Mouse (Mus musculus) midbrain, embryonic 12.5 days (tissue): Measurements from ENCODE around the gene Mfsd7a. TPM values are rescaled to one million over a fixed set of nuclear protein-coding genes. Genes with fewer than 3 reads are reported as not detected.
A peak's percentile ranks its signal among the peaks of the same experiment; 100 is the strongest.

ENCODE experiments used
- ATAC-seq: fragments of 200-750 bp; cut with Nextera tagmentation; 2 replicates; pipeline ENCODE4 v1.8.0; 2017; ENCODE audit warnings: low read depth, moderate TSS enrichment, moderate library complexity; ENCODE audit not compliant: low FRiP score
- H3K27ac ChIP-seq: fragments of 300-500 bp; sonication (generic); replicated peaks from 2 replicates; pipeline ENCODE4 v1.5.1; 2016; ENCODE audit warnings: mild to moderate bottlenecking
- H3K27me3 ChIP-seq: fragments of 300-500 bp; sonication (generic); 2 replicates; pipeline ENCODE4 v1.6.1; 2016; ENCODE audit warnings: mild to moderate bottlenecking
- H3K36me3 ChIP-seq: fragments of 300-500 bp; sonication (generic); 2 replicates; pipeline ENCODE4 v1.6.1; 2016
- H3K4me1 ChIP-seq: fragments of 300-500 bp; sonication (generic); 2 replicates; pipeline ENCODE4 v1.6.1; 2016
- H3K4me2 ChIP-seq: fragments of 300-500 bp; sonication (generic); replicated peaks from 2 replicates; pipeline ENCODE4 v1.6.1; 2016; ENCODE audit warnings: mild to moderate bottlenecking, moderate library complexity
- H3K4me3 ChIP-seq: fragments of 300-500 bp; sonication (generic); 2 replicates; pipeline ENCODE4 v1.5.1; 2016; ENCODE audit warnings: mild to moderate bottlenecking
- H3K9ac ChIP-seq: fragments of 300-500 bp; sonication (generic); replicated peaks from 2 replicates; pipeline ENCODE4 v1.6.1; 2016; ENCODE audit warnings: mild to moderate bottlenecking, moderate library complexity
- H3K9me3 ChIP-seq: fragments of 300-500 bp; sonication (generic); 2 replicates; pipeline ENCODE4 v1.6.1; 2016; ENCODE audit warnings: mild to moderate bottlenecking
- WGBS: fragments of 180-500 bp; shearing (Covaris S2); methylation state at CpG from one replicate; pipeline ENCODE4 v1.1.7; 2016; 5-methylcytosine and 5-hydroxymethylcytosine counted together
- polyA plus RNA-seq: library from polyadenylated mRNA; unstranded; fragments of >200 nt; fragmentation: Nextera tagmentation; extraction: Ambion mirVana; gene quantifications from 2 replicates; pipeline ENCODE4 v1.2.1, GENCODE M21; 2016

Gene Mfsd7a
- polyA plus RNA-seq, 1 experiment from 2014 or later: 0.20 TPM

DNA sequence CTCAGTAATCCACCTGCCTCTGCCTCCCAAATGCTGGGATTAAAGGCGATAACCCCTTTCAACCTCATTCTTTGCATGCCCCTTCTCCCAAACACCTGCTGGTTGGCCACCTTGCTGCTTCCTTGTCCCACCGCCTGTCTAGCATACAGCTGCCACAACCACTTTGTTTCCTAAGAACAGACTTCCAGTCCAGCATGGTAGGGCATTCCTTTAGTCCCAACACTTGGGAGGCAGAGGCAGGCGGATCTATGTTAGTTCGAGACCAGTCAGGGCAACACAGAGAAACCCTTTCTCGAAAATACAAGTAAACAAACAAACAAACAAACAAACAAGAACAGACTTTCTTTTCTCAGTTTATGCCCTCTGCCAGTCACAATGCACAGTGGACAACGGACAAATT is 11.8 kb upstream of the Mfsd7a start:
- Histone ChIP-seq H3K27ac (no peak overlapping the region), H3K9ac (peak overlapping the region; percentile 99; the same call in 1 of the 2 replicates), H3K4me1 (peaks cover 29% of the 10 kb centered on the region), H3K27me3 (peaks cover 23% of the 10 kb centered on the region), H3K36me3 (no peaks in the 10 kb centered on the region), H3K4me3 (peak overlapping the region; percentile 92), H3K4me2 (peak overlapping the region; percentile 92), H3K9me3 (no peaks in the 10 kb centered on the region)
- ATAC-seq: no peak
- 42% methylated on average over 6 of the region's 6 CpGs for WGBS

DNA sequence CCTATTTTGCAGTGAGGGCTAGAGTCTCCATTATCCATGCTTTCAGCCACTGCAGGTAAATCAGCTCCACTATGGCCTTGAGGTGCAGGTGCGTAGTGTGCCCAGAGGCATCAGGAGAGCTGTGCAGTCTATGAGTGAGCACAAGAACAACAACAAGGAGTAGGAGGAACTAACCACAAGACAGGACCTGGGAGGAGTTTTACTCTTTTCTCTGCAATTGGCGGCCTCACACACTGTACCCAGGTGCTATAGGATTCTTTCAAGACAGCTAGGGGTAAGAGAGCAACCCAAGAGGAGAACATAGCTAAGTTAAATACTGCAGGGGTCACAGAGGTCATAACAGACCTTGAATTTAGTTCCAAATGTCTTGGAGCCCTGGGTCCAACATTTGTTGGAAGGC is 10.0 kb upstream of the Mfsd7a start:
- 82% methylated on average over 2 of the region's 2 CpGs for whole genome bisulfite sequencing
- Histone ChIP-seq H3K9me3 (no peaks in the 10 kb centered on the region), H3K4me2 (no peak overlapping the region), H3K4me1 (peaks cover 21% of the 10 kb centered on the region), H3K27ac (no peak overlapping the region), H3K9ac (no peak overlapping the region), H3K4me3 (no peak overlapping the region), H3K36me3 (no peaks in the 10 kb centered on the region), H3K27me3 (peaks cover 23% of the 10 kb centered on the region)
- ATAC-seq: no peak

DNA sequence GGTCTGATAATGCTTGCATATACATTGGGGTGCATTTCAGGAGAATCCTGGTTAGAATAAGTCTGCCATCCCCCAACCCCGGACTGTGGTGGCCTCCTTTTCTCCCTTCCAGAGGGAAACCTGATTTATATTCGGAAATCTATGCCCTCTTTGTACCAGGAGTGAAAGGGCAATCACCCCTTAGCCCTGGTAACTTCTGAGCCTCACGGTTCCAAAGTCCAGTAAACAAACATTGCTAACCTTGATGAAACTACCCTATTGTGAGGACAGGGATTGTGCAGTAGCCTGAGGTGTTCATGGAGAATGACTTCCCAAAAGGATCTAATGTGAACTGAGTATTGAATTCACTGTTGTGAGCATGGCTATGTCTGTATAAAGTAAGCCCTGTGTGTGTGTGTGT is 5.4 kb upstream of the Mfsd7a start:
- ATAC-seq: no peak
- Histone ChIP-seq H3K27ac (no peak overlapping the region), H3K9me3 (no peaks in the 10 kb centered on the region), H3K4me1 (no peaks in the 10 kb centered on the region), H3K27me3 (peaks cover 25% of the 10 kb centered on the region), H3K9ac (no peak overlapping the region), H3K4me3 (no peak overlapping the region), H3K4me2 (no peak overlapping the region), H3K36me3 (no peaks in the 10 kb centered on the region)
- 41% methylated on average over 3 of the region's 3 CpGs for WGBS

DNA sequence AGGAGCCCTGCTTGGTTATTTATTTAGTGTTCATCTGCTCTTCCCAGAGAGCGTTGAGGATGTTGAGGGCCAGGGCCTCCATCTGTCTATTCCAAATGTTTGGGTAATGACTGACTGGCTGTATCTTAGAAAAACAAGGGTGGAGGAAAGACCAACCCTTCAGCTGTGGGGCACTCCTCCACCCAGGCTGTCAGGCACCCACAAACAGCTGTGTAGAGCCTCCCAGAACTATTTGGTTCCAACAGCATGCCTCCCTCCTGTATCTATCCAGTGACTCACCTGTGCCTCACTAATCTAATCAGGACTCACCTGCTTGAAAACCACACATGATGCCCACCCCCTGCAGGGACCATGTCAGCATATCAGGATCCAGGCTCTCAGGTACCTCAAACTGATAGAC is 3.7 kb upstream of the Mfsd7a start:
- H3K4me3 ChIP-seq: no peak overlapping the region
- H3K9me3 ChIP-seq: no peaks in the 10 kb centered on the region
- no peak overlapping the region for H3K27ac ChIP-seq
- no peak for ATAC-seq
- no peak overlapping the region for H3K9ac ChIP-seq
- WGBS: 94% methylated on average over 1 of the region's 1 CpGs
- H3K27me3 ChIP-seq: peaks cover 27% of the 10 kb centered on the region
- peaks cover 8% of the 10 kb centered on the region; the same call in 1 of the 2 replicates for H3K4me1 ChIP-seq
- no peak overlapping the region for H3K4me2 ChIP-seq
- H3K36me3 ChIP-seq: no peaks in the 10 kb centered on the region

DNA sequence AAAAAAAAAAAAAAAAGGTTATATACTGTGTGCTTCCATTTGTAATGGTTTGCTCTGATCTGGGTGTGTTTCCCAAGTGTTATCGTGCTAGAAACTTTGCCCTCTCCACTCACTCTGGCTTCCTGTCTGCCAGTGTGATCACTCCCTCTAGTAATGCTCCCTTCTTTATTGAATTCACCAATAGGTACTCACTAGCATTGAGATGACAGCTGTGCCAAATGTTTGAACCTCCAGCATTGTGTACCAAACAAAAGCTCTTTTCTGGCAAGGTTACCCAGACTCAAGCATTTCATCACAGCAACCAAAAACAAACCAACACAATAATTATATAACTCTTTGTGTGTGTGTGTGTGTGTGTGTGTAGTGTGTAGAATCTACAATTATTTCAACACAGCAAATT is 2.9 kb upstream of the Mfsd7a start:
- WGBS: 79% methylated on average over 1 of the region's 1 CpGs
- Histone ChIP-seq H3K27me3 (peaks cover 34% of the 10 kb centered on the region), H3K36me3 (no peaks in the 10 kb centered on the region)

DNA sequence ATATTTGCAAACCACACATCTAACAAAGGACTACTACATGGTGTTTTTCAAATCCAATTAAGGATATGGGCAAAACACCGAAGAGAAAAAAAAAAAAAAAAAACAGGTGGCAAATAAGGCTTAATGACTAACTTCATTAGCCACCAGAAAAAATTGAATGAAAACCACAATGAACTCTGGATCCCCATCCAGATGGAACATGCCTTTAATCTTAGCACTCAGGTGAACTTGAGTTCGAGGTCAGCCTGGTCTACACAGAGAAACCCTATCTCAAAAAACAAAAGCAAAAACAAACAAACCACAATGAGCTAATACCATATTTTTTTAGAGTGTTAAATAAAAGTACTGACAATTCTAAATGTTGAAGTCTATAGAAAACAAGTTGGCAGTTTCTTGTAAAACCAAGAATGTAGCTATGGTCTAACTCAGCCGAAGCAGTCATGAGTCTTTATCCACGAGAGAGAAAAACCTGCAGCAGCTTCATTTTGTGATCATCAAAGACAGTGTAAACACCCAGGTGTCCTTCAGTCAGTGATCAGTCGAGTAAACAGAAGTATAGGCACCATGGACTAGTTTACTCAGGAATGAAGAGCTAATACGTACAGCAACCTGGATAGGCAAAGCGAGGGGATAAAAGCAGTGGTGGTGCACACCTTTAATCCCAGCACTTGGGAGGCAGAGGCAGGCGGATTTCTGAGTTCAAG is 2.3 kb upstream of the Mfsd7a start:
- ATAC-seq: no peak
- Histone ChIP-seq H3K27me3 (peaks cover 31% of the 10 kb centered on the region), H3K27ac (no peak overlapping the region), H3K4me1 (peaks cover 8% of the 10 kb centered on the region; the same call in 1 of the 2 replicates), H3K36me3 (no peaks in the 10 kb centered on the region), H3K9me3 (no peaks in the 10 kb centered on the region), H3K9ac (no peak overlapping the region), H3K4me3 (no peak overlapping the region), H3K4me2 (no peak overlapping the region)
- WGBS: 80% methylated on average over 8 of the region's 8 CpGs

More for the DNA sequence above, 2.9 kb upstream of the Mfsd7a start:
- Histone ChIP-seq H3K9me3 (no peaks in the 10 kb centered on the region), H3K4me3 (no peak overlapping the region), H3K4me1 (peaks cover 8% of the 10 kb centered on the region; the same call in 1 of the 2 replicates), H3K4me2 (no peak overlapping the region), H3K27ac (no peak overlapping the region), H3K9ac (no peak overlapping the region)
- ATAC-seq: no peak

DNA sequence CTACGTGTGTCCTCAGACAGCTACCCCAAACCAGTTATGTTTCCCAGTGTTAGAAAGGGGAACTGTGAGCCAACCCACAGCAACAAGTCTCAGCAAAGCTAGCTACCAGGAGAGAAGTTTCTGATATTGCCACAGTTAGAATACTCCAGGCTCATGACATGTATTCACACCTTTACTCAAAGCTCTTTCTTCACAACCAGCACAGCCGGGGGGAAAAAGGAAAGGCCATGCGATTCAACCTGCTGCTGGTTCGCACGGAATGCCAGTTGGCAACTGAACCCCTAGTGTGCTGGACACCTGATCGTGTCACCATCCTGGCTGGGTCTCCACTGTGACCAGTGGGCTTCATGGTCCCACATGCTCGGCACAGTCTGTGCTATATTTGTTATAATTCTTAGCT is 834 bp downstream of the Mfsd7a start:
- WGBS: 87% methylated on average over 7 of the region's 7 CpGs
- H3K36me3 ChIP-seq: no peaks in the 10 kb centered on the region
- ATAC-seq: no peak
- peaks cover 31% of the 10 kb centered on the region for H3K27me3 ChIP-seq
- H3K4me3 ChIP-seq: no peak overlapping the region
- H3K9ac ChIP-seq: no peak overlapping the region
- H3K4me2 ChIP-seq: no peak overlapping the region
- H3K4me1 ChIP-seq: peaks cover 8% of the 10 kb centered on the region; the same call in 1 of the 2 replicates
- H3K27ac ChIP-seq: no peak overlapping the region
- no peaks in the 10 kb centered on the region for H3K9me3 ChIP-seq

DNA sequence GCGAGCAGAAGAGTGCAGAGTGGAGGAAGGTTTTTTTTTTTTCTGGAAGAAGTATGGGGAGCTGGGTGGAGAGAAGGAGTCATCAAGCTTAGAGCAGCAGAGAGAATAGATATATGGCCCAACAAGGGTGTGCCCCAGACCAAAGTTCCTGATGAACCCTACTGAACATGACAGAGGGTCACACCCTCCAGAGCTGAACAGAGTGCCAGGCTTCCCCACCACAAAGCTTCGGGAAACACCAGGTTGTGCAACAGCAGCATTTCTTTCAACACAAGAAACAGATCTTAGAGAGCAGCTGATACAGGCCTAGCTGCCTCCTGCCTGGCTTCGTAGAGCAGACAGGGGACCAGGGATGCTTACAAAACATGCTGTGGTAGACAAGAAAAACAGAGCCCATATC is 1.7 kb downstream of the Mfsd7a start:
- H3K4me3 ChIP-seq: no peak overlapping the region
- WGBS: 84% methylated on average over 3 of the region's 3 CpGs
- H3K9ac ChIP-seq: no peak overlapping the region
- no peak for ATAC-seq
- H3K27ac ChIP-seq: no peak overlapping the region
- peaks cover 29% of the 10 kb centered on the region for H3K27me3 ChIP-seq
- H3K4me1 ChIP-seq: peaks cover 8% of the 10 kb centered on the region; the same call in 1 of the 2 replicates
- H3K4me2 ChIP-seq: no peak overlapping the region
- H3K9me3 ChIP-seq: no peaks in the 10 kb centered on the region
- no peaks in the 10 kb centered on the region for H3K36me3 ChIP-seq

DNA sequence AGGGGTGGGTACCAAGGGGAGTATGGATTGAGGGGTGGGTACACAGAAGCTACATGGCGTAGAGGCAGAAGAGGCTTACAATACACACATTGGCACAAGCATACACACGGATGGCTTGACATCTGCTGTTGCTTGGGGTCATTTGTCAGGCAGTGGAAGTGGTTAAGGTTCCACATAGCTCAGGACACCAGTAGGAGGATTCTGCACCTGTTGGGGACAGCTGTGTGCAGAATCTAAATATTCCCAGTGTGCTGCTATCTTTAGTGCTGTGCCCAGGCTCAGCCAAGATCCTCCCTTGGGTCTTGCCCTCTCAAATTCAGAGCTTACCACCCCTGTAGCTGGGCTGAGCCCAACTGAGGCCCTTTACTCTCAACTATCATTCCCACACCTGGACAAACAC is 12.6 kb downstream of the Mfsd7a start:
- Histone ChIP-seq H3K4me1 (peaks cover 15% of the 10 kb centered on the region), H3K4me3 (no peak overlapping the region), H3K27me3 (peaks cover 22% of the 10 kb centered on the region), H3K9ac (no peak overlapping the region), H3K27ac (no peak overlapping the region), H3K36me3 (peaks cover 14% of the 10 kb centered on the region), H3K9me3 (no peaks in the 10 kb centered on the region), H3K4me2 (no peak overlapping the region)
- no peak for ATAC-seq
- 62% methylated on average over 2 of the region's 2 CpGs for WGBS

DNA sequence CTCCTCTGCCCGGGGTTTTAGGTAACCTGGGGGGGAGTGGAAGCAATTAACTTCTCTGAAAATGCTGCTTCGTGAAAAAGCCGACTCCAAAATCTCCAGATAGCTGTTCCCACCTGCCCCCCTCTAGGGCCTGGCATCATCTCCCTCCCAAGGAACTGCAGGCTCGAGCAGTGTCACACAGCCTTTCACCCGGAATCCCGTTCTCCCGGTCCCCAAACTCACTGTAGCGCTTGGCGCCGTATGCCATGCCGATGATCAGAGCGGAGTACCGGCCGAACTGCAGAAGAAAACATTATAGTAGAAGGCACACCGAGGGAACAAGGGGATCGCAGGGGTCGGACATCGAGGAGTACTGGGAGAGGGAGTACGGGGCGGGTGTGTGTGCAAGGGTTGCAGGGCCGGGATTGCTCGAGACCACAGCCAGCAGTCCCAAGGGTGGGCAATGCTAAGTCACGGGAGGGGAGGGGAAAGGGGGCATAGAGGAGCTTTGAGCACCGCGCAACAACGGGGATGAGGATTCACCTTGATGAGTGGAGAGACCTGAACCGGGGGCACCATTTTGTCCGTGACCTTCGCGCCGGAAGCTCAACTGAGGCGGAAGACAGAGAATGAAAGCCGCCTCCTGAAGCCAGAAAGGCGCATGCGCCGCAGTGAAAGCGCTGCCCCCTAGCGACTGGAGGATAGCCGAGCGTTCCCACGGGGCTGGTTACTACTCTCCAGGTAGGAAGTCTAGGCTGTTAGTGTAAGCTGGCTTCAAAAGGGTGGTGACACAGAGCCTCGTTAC is 14.7 kb downstream of the Mfsd7a start, which contains the start of gene Atp5k:
TSS of gene Atp5k (minus strand) at position 645 of the 784 bp plus-strand sequence.
- Histone ChIP-seq H3K9ac (peak within 1 kb of the TSS; percentile 95), H3K36me3 (peaks cover 30% of the 10 kb centered on the region), H3K4me2 (peak within 1 kb of the TSS; percentile 94), H3K4me3 (peak within 1 kb of the TSS; percentile 92), H3K4me1 (peaks cover 15% of the 10 kb centered on the region), H3K9me3 (no peaks in the 10 kb centered on the region), H3K27ac (no peak within 1 kb of the TSS), H3K27me3 (peaks cover 22% of the 10 kb centered on the region; the same call in 1 of the 2 replicates)
- 2% methylated on average over 42 of the region's 42 CpGs for whole genome bisulfite sequencing
- peak; percentile 86 for ATAC-seq

DNA sequence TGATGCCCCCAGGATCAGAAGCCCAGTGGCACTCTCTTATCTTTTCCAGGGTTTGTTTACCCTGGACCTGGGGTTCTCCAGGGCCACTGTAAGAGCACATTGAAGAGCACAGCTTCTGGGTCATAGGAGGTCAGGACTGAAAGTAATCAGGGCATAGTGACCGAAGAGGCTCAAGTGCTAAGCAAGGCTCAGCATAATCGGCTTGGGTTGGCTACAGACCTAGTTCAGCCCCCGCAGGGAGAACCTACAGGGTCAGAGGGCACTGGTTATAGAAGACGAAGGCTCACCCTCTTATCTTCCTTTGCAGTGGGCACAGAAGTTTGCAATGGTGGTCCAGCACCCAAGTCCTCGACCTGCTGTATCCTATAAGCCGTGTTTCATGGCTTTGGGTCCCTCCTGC is 17.5 kb downstream of the Mfsd7a start:
- no peak for ATAC-seq
- 92% methylated on average over 6 of the region's 6 CpGs for WGBS

DNA sequence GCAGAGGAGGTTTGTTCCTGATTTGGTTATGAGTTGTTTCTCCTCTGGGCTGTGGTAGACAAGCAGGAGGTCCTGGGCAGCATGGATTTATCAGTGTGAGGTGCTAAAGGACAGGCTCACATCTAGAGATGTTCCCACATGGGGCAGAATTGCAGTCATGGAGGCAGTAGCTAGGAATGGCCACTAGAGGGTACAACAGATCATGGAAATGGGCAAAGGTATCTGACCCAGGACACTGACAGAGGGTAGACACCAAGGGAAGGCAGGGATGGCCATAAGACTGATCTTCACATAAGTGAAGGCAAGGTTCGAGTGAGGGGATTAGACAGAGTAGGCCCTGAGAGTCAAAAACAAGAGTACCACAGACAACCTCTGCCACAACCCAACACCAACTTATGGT is 21.5 kb downstream of the Mfsd7a start:
- H3K9me3 ChIP-seq: no peaks in the 10 kb centered on the region
- peaks cover 24% of the 10 kb centered on the region for H3K36me3 ChIP-seq
- H3K4me1 ChIP-seq: no peaks in the 10 kb centered on the region
- H3K4me2 ChIP-seq: no peak overlapping the region
- 0 out of 2 replicates have a peak, but pooled peaks have one; percentile 4 for ATAC-seq
- no peaks in the 10 kb centered on the region for H3K27me3 ChIP-seq
- no peak overlapping the region for H3K4me3 ChIP-seq
- no peak overlapping the region for H3K27ac ChIP-seq
- no peak overlapping the region for H3K9ac ChIP-seq
- WGBS: 61% methylated on average over 1 of the region's 1 CpGs

More for the DNA sequence above, 17.5 kb downstream of the Mfsd7a start:
- Histone ChIP-seq H3K4me1 (peaks cover 15% of the 10 kb centered on the region), H3K4me2 (no peak overlapping the region), H3K27me3 (0 out of 2 replicates have a peak, but pooled peaks cover 8% of the 10 kb centered on the region), H3K36me3 (peaks cover 30% of the 10 kb centered on the region), H3K27ac (no peak overlapping the region), H3K9me3 (no peaks in the 10 kb centered on the region), H3K9ac (no peak overlapping the region), H3K4me3 (no peak overlapping the region)
